Mouse (Mus musculus): ENCODE results near the gene Slc30a2.

- no peak for TF ChIP-seq CTCF (IDR thresholded peaks at IDR 0.05)
- TF ChIP-seq EP300 (IDR thresholded peaks at IDR 0.05), result no peak
Observed at GRCm38 (mm10) chr4:134302084-134302483, 40.9 kb upstream of the Slc30a2 start.

Data from lung, postnatal 0 days (tissue).